Mouse (Mus musculus): Measurements from ENCODE around the gene Tbc1d30. TPM values are rescaled to one million over a fixed set of nuclear protein-coding genes. Genes with fewer than 3 reads are reported as not detected.

Gene Tbc1d30
- polyA plus RNA-seq, 1 experiment from 2014 or later, result 16.6 TPM

DNA sequence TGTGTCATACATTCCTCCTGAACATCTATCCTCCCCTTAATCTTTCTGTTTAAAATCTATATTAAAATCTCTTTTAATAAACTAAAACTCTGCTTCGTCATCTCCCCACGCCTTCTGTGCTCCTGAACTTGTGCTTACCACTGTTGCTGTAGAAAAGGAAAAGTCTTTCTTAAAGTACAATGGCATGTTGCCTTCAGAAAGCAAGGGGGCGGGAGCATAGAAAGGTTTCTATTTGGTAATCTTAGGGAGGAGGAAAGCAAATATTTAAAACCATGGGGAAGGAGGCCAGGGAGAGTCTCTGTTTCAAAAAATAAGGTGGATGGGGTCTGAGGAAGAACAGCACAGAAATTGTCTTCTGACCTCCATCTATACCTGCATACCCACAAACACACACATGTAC, 38.0 kb downstream of the Tbc1d30 start:
- H3K4me3 ChIP-seq (replicated peaks; ENCODE audit: low read depth, low read length), result no peak overlapping the region

GRCm38 (mm10) chr10:121310511-121311221, 40.4 kb downstream of the Tbc1d30 start:
- Histone ChIP-seq H3K36me3 (ENCODE audit: control insufficient read depth, insufficient read depth, low read length) (no peaks in the 10 kb centered on the region), H3K9ac (replicated peaks; ENCODE audit: low read length) (peak overlapping the region; percentile 92), H3K4me1 (ENCODE audit: control insufficient read depth, insufficient read depth, low read length) (peaks cover 14% of the 10 kb centered on the region; the same call in 1 of the 2 replicates), H3K4me2 (ENCODE audit: low read length) (peak overlapping the region; percentile 82), H3K9me3 (ENCODE audit: control insufficient read depth, low read length) (no peaks in the 10 kb centered on the region), H3K27me3 (ENCODE audit: control insufficient read depth, insufficient read depth, low read length) (no peaks in the 10 kb centered on the region), H3K27ac (replicated peaks; ENCODE audit: low read depth, low read length) (peak overlapping the region; percentile 94), H3K4me3 (replicated peaks; ENCODE audit: low read depth, low read length) (peak overlapping the region; percentile 82)
- ATAC-seq (ENCODE audit: low FRiP score, low TSS enrichment), result peak; percentile 88
- DNase-seq, result peak; percentile 92
- WGBS, result under 1% methylated on average over 77 of the region's 77 CpGs

More for the DNA sequence above, 38.0 kb downstream of the Tbc1d30 start:
- no peak overlapping the region for H3K4me2 ChIP-seq (ENCODE audit: low read length)
- 94% methylated on average over 3 of the region's 3 CpGs for WGBS
- 0 out of 2 replicates have a peak, but pooled peaks cover 8% of the 10 kb centered on the region for H3K4me1 ChIP-seq (ENCODE audit: control insufficient read depth, insufficient read depth, low read length)
- no peak for ATAC-seq (ENCODE audit: low FRiP score, low TSS enrichment)
- no peak overlapping the region for H3K27ac ChIP-seq (replicated peaks; ENCODE audit: low read depth, low read length)
- DNase-seq, result no peak
- no peaks in the 10 kb centered on the region for H3K9me3 ChIP-seq (ENCODE audit: control insufficient read depth, low read length)
- H3K9ac ChIP-seq (replicated peaks; ENCODE audit: low read length), result no peak overlapping the region
- H3K36me3 ChIP-seq (ENCODE audit: control insufficient read depth, insufficient read depth, low read length), result no peaks in the 10 kb centered on the region
- no peaks in the 10 kb centered on the region for H3K27me3 ChIP-seq (ENCODE audit: control insufficient read depth, insufficient read depth, low read length)

- WGBS, result under 1% methylated on average over 32 of the region's 32 CpGs
- peak overlapping the region; percentile 82 for H3K4me2 ChIP-seq (ENCODE audit: low read length)
- H3K27ac ChIP-seq (replicated peaks; ENCODE audit: low read depth, low read length), result peak overlapping the region; percentile 94
- H3K4me3 ChIP-seq (replicated peaks; ENCODE audit: low read depth, low read length), result peak overlapping the region; percentile 82
- H3K9ac ChIP-seq (replicated peaks; ENCODE audit: low read length), result peak overlapping the region; percentile 92
- no peaks in the 10 kb centered on the region for H3K9me3 ChIP-seq (ENCODE audit: control insufficient read depth, low read length)
- DNase-seq (peak; percentile 73), ATAC-seq (ENCODE audit: low FRiP score, low TSS enrichment) (peak; percentile 41)
- 0 out of 2 replicates have a peak, but pooled peaks cover 3% of the 10 kb centered on the region for H3K36me3 ChIP-seq (ENCODE audit: control insufficient read depth, insufficient read depth, low read length)
- peaks cover 14% of the 10 kb centered on the region; the same call in 1 of the 2 replicates for H3K4me1 ChIP-seq (ENCODE audit: control insufficient read depth, insufficient read depth, low read length)
- no peaks in the 10 kb centered on the region for H3K27me3 ChIP-seq (ENCODE audit: control insufficient read depth, insufficient read depth, low read length)
Measured at GRCm38 (mm10) chr10:121309801-121310510, 41.1 kb downstream of the Tbc1d30 start.

DNA sequence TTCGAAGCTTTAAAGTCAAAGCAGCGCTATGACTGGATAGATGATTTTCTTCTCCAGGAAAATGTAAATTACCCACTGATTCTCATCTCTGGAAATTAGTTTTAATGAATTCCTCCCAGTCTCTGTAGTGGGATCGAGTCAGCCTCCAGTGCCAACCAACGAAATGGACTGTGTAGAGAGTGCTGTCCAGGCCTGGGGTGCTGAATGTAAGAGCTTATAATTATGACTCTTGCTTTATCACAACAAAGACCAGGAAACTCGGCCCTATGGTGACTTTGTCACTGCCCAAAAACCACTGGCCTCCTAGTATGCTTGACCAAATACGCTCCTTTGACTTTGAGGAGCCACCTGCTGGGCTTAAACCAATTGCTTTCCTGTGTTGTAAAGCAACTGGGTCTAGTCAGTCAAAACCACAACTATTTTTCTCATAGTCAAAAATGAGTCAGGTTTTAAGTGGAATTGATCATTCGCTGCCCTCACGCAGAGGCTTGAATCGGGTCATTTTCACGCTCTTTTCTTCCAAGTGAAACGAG, 41.9 kb downstream of the Tbc1d30 start:
- 16% methylated on average over 11 of the region's 11 CpGs for WGBS
- DNase-seq (peak; percentile 47), ATAC-seq (ENCODE audit: low FRiP score, low TSS enrichment) (no peak)
- H3K9ac ChIP-seq (replicated peaks; ENCODE audit: low read length), result peak overlapping the region; percentile 92
- 0 out of 2 replicates have a peak, but pooled peaks cover 3% of the 10 kb centered on the region for H3K36me3 ChIP-seq (ENCODE audit: control insufficient read depth, insufficient read depth, low read length)
- no peaks in the 10 kb centered on the region for H3K27me3 ChIP-seq (ENCODE audit: control insufficient read depth, insufficient read depth, low read length)
- peak overlapping the region; percentile 94; the same call in 1 of the 2 replicates for H3K27ac ChIP-seq (replicated peaks; ENCODE audit: low read depth, low read length)
- H3K9me3 ChIP-seq (ENCODE audit: control insufficient read depth, low read length), result no peaks in the 10 kb centered on the region
- H3K4me1 ChIP-seq (ENCODE audit: control insufficient read depth, insufficient read depth, low read length), result peaks cover 14% of the 10 kb centered on the region; the same call in 1 of the 2 replicates
- H3K4me3 ChIP-seq (replicated peaks; ENCODE audit: low read depth, low read length), result peak overlapping the region; percentile 82
- peak overlapping the region; percentile 82 for H3K4me2 ChIP-seq (ENCODE audit: low read length)

DNA sequence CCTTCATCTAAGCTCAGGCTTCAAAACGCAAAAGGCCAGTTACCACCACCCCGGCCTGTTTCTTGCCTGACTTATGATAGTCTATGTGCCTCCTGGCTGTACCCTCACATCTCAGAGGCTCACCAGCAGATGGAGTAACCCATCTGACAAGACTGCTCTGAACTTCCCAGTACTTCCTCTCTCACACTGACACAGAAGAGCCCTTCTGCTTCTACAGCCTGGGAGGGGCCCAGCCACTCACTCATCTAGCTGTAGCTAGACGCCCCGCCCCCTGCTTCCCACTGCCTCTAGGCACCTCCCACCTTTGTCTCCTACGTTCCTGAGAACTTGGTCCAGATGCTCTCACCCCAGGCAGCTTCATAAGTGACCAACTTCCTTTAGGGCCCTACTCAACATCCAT, 45.6 kb downstream of the Tbc1d30 start:
- H3K9ac ChIP-seq (replicated peaks; ENCODE audit: low read length), result no peak overlapping the region
- no peak overlapping the region for H3K4me3 ChIP-seq (replicated peaks; ENCODE audit: low read depth, low read length)
- H3K27ac ChIP-seq (replicated peaks; ENCODE audit: low read depth, low read length), result no peak overlapping the region
- H3K36me3 ChIP-seq (ENCODE audit: control insufficient read depth, insufficient read depth, low read length), result peaks cover 11% of the 10 kb centered on the region
- no peaks in the 10 kb centered on the region for H3K27me3 ChIP-seq (ENCODE audit: control insufficient read depth, insufficient read depth, low read length)
- H3K9me3 ChIP-seq (ENCODE audit: control insufficient read depth, low read length), result no peaks in the 10 kb centered on the region
- DNase-seq (no peak), ATAC-seq (ENCODE audit: low FRiP score, low TSS enrichment) (no peak)
- WGBS, result 31% methylated on average over 5 of the region's 5 CpGs
- no peak overlapping the region for H3K4me2 ChIP-seq (ENCODE audit: low read length)
- peaks cover 6% of the 10 kb centered on the region; the same call in 1 of the 2 replicates for H3K4me1 ChIP-seq (ENCODE audit: control insufficient read depth, insufficient read depth, low read length)

DNA sequence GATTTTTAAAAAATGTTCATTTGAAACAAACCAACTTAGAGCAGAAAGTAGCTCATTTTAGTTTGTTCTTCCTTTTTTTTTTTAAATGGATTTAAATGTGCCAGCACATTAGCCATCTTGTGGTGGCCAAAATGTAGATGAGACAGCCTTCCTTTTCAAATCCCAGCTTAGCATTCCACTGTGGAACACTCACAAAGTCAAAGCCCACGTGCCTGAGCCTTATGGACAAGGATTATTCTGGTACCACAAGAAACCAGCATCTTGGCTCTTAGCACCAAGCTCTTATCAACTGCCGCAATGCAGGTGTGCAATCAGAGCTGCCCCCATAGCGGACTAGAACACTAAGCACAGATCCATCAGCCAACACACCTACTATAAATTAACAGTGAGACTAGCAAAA, 47.5 kb downstream of the Tbc1d30 start:
- H3K4me3 ChIP-seq (replicated peaks; ENCODE audit: low read depth, low read length), result no peak overlapping the region
- 81% methylated on average over 3 of the region's 3 CpGs for WGBS
- no peak for DNase-seq

DNA sequence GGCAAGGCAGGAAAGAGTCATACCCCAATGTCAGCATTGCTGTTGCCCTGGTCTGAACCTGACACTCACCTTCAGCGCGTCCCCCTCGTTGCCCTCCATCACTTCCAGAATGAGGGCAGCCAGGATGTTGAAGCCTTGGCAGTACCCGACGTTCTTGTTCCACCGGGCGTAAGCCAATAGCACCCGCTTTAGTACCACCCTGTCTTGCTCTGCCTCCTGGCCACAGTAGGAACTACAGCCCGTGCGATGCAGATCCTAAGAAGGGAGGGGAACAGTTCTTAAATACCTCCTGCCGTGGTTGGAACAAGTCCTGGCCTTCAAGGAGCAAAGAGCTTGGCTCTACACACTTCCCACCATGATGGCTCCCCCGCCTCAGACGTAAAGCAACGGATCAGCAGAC, 49.2 kb downstream of the Tbc1d30 start:
- no peak for DNase-seq
- H3K4me2 ChIP-seq (ENCODE audit: low read length), result no peak overlapping the region
- no peak for ATAC-seq (ENCODE audit: low FRiP score, low TSS enrichment)
- no peaks in the 10 kb centered on the region for H3K27me3 ChIP-seq (ENCODE audit: control insufficient read depth, insufficient read depth, low read length)
- H3K4me1 ChIP-seq (ENCODE audit: control insufficient read depth, insufficient read depth, low read length), result peaks cover 6% of the 10 kb centered on the region; the same call in 1 of the 2 replicates
- H3K27ac ChIP-seq (replicated peaks; ENCODE audit: low read depth, low read length), result no peak overlapping the region
- H3K4me3 ChIP-seq (replicated peaks; ENCODE audit: low read depth, low read length), result no peak overlapping the region
- H3K9ac ChIP-seq (replicated peaks; ENCODE audit: low read length), result no peak overlapping the region
- peaks cover 18% of the 10 kb centered on the region for H3K36me3 ChIP-seq (ENCODE audit: control insufficient read depth, insufficient read depth, low read length)
- WGBS, result 82% methylated on average over 14 of the region's 14 CpGs
- no peaks in the 10 kb centered on the region for H3K9me3 ChIP-seq (ENCODE audit: control insufficient read depth, low read length)

More for the DNA sequence above, 47.5 kb downstream of the Tbc1d30 start:
- H3K4me2 ChIP-seq (ENCODE audit: low read length), result no peak overlapping the region
- no peak overlapping the region for H3K27ac ChIP-seq (replicated peaks; ENCODE audit: low read depth, low read length)
- no peaks in the 10 kb centered on the region for H3K9me3 ChIP-seq (ENCODE audit: control insufficient read depth, low read length)
- peaks cover 6% of the 10 kb centered on the region; the same call in 1 of the 2 replicates for H3K4me1 ChIP-seq (ENCODE audit: control insufficient read depth, insufficient read depth, low read length)
- peaks cover 15% of the 10 kb centered on the region for H3K36me3 ChIP-seq (ENCODE audit: control insufficient read depth, insufficient read depth, low read length)
- no peak for ATAC-seq (ENCODE audit: low FRiP score, low TSS enrichment)
- H3K27me3 ChIP-seq (ENCODE audit: control insufficient read depth, insufficient read depth, low read length), result no peaks in the 10 kb centered on the region
- no peak overlapping the region for H3K9ac ChIP-seq (replicated peaks; ENCODE audit: low read length)

DNA sequence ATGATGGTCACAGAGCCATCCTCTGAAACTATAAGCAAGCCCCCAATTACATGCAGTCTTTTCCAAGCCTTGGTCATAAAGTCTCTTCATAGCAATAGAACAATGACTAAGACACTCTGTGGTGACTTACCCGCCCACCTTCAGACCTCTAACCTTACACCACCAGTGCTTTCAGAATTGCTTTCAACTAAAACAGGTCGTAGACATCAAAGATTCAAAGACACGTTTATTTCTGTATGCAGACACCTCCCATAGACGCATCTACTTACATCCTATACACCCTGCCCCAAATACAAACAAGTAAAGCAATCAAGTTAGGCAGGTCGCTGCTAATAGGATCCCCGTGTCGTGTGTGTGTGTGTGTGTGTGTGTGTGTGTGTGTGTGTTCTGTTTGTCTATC, 50.4 kb downstream of the Tbc1d30 start:
- Histone ChIP-seq H3K4me3 (replicated peaks; ENCODE audit: low read depth, low read length) (no peak overlapping the region), H3K9me3 (ENCODE audit: control insufficient read depth, low read length) (no peaks in the 10 kb centered on the region), H3K9ac (replicated peaks; ENCODE audit: low read length) (no peak overlapping the region), H3K27me3 (ENCODE audit: control insufficient read depth, insufficient read depth, low read length) (no peaks in the 10 kb centered on the region), H3K27ac (replicated peaks; ENCODE audit: low read depth, low read length) (no peak overlapping the region), H3K36me3 (ENCODE audit: control insufficient read depth, insufficient read depth, low read length) (peaks cover 27% of the 10 kb centered on the region), H3K4me2 (ENCODE audit: low read length) (no peak overlapping the region), H3K4me1 (ENCODE audit: control insufficient read depth, insufficient read depth, low read length) (peaks cover 5% of the 10 kb centered on the region; the same call in 1 of the 2 replicates)
- ATAC-seq (ENCODE audit: low FRiP score, low TSS enrichment) (no peak), DNase-seq (no peak)
- WGBS, result 86% methylated on average over 7 of the region's 7 CpGs

All from midbrain, embryonic 14.5 days (tissue).